Mouse (Mus musculus) MEL (cell line): ENCODE results near the gene Kmt5a. TPM values are rescaled to one million over a fixed set of nuclear protein-coding genes. Genes with fewer than 3 reads are reported as not detected.

ENCODE experiments used
- DNase-seq: peaks from one replicate; pipeline ENCODE4 v3.0.0; 2011; ENCODE audit warnings: low read depth, low spot score
- H3K27ac ChIP-seq: 2 replicates; pipeline ENCODE4 v1.5.1; 2012; ENCODE audit warnings: low read depth, mild to moderate bottlenecking, control low read depth, low read length, moderate library complexity; ENCODE audit not compliant: control insufficient read depth
- H3K27me3 ChIP-seq, 2 experiments: fragments of 150-350 bp in 1 of 2; sonication (generic) in 1 of 2; 2 replicates each; pipeline ENCODE4 v1.6.1; 2012; ENCODE audit warnings: low read length in 2 of 2, mild to moderate bottlenecking in 2 of 2, improper control_type of control experiment in 1 of 2, moderate library complexity in 1 of 2; ENCODE audit not compliant: insufficient read depth in 2 of 2, control insufficient read depth in 1 of 2
- H3K36me3 ChIP-seq, 2 experiments: 2 replicates each; pipeline ENCODE4 v1.6.1; 2012 to 2014; ENCODE audit warnings: low read length in 2 of 2, improper control_type of control experiment in 1 of 2, inconsistent platforms in 1 of 2, mild to moderate bottlenecking in 1 of 2; ENCODE audit not compliant: insufficient read depth in 2 of 2, control insufficient read depth in 1 of 2
- H3K4me1 ChIP-seq, 2 experiments: fragments of 150-350 bp in 1 of 2; sonication (generic) in 1 of 2; 2 replicates each; pipeline ENCODE4 v1.6.1; 2012; ENCODE audit warnings: low read length in 2 of 2, improper control_type of control experiment in 1 of 2, mild to moderate bottlenecking in 1 of 2; ENCODE audit not compliant: insufficient read depth in 2 of 2, control insufficient read depth in 1 of 2
- H3K4me3 ChIP-seq, 2 experiments: fragments of 150-350 bp in 1 of 2; sonication (generic) in 1 of 2; 2 replicates each; pipeline ENCODE4 v1.5.1; 2012; ENCODE audit warnings: low read depth in 2 of 2, low read length in 2 of 2, mild to moderate bottlenecking in 2 of 2, moderate library complexity in 2 of 2, control low read depth in 1 of 2, improper control_type of control experiment in 1 of 2; ENCODE audit not compliant: control insufficient read depth in 1 of 2, insufficient read depth in 1 of 2
- H3K79me2 ChIP-seq: 2 replicates; pipeline ENCODE4 v1.6.1; 2012; ENCODE audit warnings: mild to moderate bottlenecking, low read length, moderate library complexity; ENCODE audit not compliant: control insufficient read depth, poor library complexity, insufficient read depth
- H3K9ac ChIP-seq: 2 replicates; pipeline ENCODE4 v1.6.1; 2012; ENCODE audit warnings: low read depth, mild to moderate bottlenecking, control low read depth, low read length, moderate library complexity; ENCODE audit not compliant: control insufficient read depth, poor library complexity, severe bottlenecking
- H3K9me3 ChIP-seq: fragments of 150-350 bp; sonication (generic); replicated peaks from 2 replicates; pipeline ENCODE4 v1.6.1; 2012; ENCODE audit warnings: mild to moderate bottlenecking, low read length, improper control_type of control experiment, moderate library complexity; ENCODE audit not compliant: insufficient read depth
- BHLHE40 ChIP-seq: IDR thresholded peaks from 2 replicates; pipeline ENCODE4 v1.6.1; 2012; ENCODE audit warnings: low read depth, mild to moderate bottlenecking, inconsistent platforms, low read length, improper control_type of control experiment, borderline replicate concordance
- CHD1 ChIP-seq: IDR thresholded peaks from 2 replicates; pipeline ENCODE4 v1.6.1; 2012; ENCODE audit warnings: low read depth, mild to moderate bottlenecking, inconsistent platforms, low read length, improper control_type of control experiment
- CHD2 ChIP-seq: IDR thresholded peaks from 2 replicates; pipeline ENCODE4 v1.6.1; 2011; ENCODE audit warnings: low read length, improper control_type of control experiment
- CTCF ChIP-seq, 3 experiments: IDR thresholded peaks in 2 of 3; conservative IDR thresholded peaks in 1 of 3; 2 replicates each; pipeline ENCODE4 v1.5.1; 2011 to 2012; ENCODE audit warnings: low read length in 3 of 3, low read depth in 2 of 3, mild to moderate bottlenecking in 2 of 3, improper control_type of control experiment in 1 of 3, inconsistent platforms in 1 of 3, mixed read lengths in 1 of 3, moderate library complexity in 1 of 3; ENCODE audit not compliant: control insufficient read depth in 1 of 3, insufficient read depth in 1 of 3, poor library complexity in 1 of 3, severe bottlenecking in 1 of 3
- E2F4 ChIP-seq: IDR thresholded peaks from 2 replicates; pipeline ENCODE4 v1.6.1; 2011; ENCODE audit warnings: low read depth, low read length, improper control_type of control experiment, borderline replicate concordance
- HCFC1 ChIP-seq: IDR thresholded peaks from 2 replicates; pipeline ENCODE4 v1.6.1; 2012; ENCODE audit warnings: low read depth, mild to moderate bottlenecking, inconsistent platforms, low read length, improper control_type of control experiment, moderate library complexity
- MAFK ChIP-seq: IDR thresholded peaks from 2 replicates; pipeline ENCODE4 v1.6.1; 2011; ENCODE audit warnings: low read depth, mild to moderate bottlenecking, low read length, improper control_type of control experiment, borderline replicate concordance
- MAX ChIP-seq: IDR thresholded peaks from 2 replicates; pipeline ENCODE4 v1.6.1; 2011; ENCODE audit warnings: low read length, improper control_type of control experiment
- MAZ ChIP-seq: IDR thresholded peaks from 2 replicates; pipeline ENCODE4 v1.6.1; 2012; ENCODE audit warnings: low read depth, mild to moderate bottlenecking, inconsistent platforms, low read length, improper control_type of control experiment
- MEF2A ChIP-seq: IDR thresholded peaks from 2 replicates; pipeline ENCODE4 v1.6.1; 2014; ENCODE audit warnings: low read depth, mild to moderate bottlenecking, inconsistent platforms, low read length, improper control_type of control experiment; ENCODE audit not compliant: poor library complexity, insufficient replicate concordance, severe bottlenecking; ENCODE audit errors: extremely low read depth
- MXI1 ChIP-seq: IDR thresholded peaks from 2 replicates; pipeline ENCODE4 v1.6.1; 2011; ENCODE audit warnings: mild to moderate bottlenecking, low read depth, low read length, improper control_type of control experiment
- NRF1 ChIP-seq: IDR thresholded peaks from 2 replicates; pipeline ENCODE4 v1.6.1; 2014; ENCODE audit warnings: low read depth, mild to moderate bottlenecking, inconsistent platforms, low read length, improper control_type of control experiment, moderate library complexity; ENCODE audit not compliant: poor library complexity, insufficient read depth, severe bottlenecking
- RCOR1 ChIP-seq: IDR thresholded peaks from 2 replicates; pipeline ENCODE4 v1.6.1; 2012; ENCODE audit warnings: low read depth, mild to moderate bottlenecking, inconsistent platforms, low read length, improper control_type of control experiment
- SIN3A ChIP-seq: IDR thresholded peaks from 2 replicates; pipeline ENCODE4 v1.6.1; 2012; ENCODE audit warnings: low read length, improper control_type of control experiment, inconsistent platforms
- UBTF ChIP-seq: IDR thresholded peaks from 2 replicates; pipeline ENCODE4 v1.6.1; 2012; ENCODE audit warnings: low read depth, mild to moderate bottlenecking, inconsistent platforms, low read length, improper control_type of control experiment, moderate library complexity, borderline replicate concordance; ENCODE audit not compliant: insufficient read depth
- USF2 ChIP-seq, 2 experiments: IDR thresholded peaks; 2 replicates each; pipeline ENCODE4 v1.6.1; 2011 to 2012; ENCODE audit warnings: improper control_type of control experiment in 2 of 2, low read length in 2 of 2, borderline replicate concordance in 1 of 2, inconsistent platforms in 1 of 2, low read depth in 1 of 2, mild to moderate bottlenecking in 1 of 2; ENCODE audit not compliant: insufficient read depth in 1 of 2
- ZC3H11A ChIP-seq: IDR thresholded peaks from 2 replicates; pipeline ENCODE4 v1.6.1; 2012; ENCODE audit warnings: low read depth, mild to moderate bottlenecking, inconsistent platforms, low read length, improper control_type of control experiment
- ZNF384 ChIP-seq: IDR thresholded peaks from 2 replicates; pipeline ENCODE4 v1.6.1; 2012; ENCODE audit warnings: low read depth, mild to moderate bottlenecking, inconsistent platforms, low read length, improper control_type of control experiment
- polyA plus RNA-seq, 2 experiments: library from polyadenylated mRNA; stranded (reverse) in 1 of 2; unstranded in 1 of 2; fragments of >175 nt in 1 of 2; fragments of >200 nt in 1 of 2; gene quantifications; 2 replicates each; pipeline versions ENCODE4 v1.2.1 to v1.2.4; 2012; ENCODE audit warnings: low replicate concordance in 2 of 2, low read depth in 1 of 2; ENCODE audit not compliant: insufficient read length in 2 of 2, insufficient read depth in 1 of 2, missing spikeins in 1 of 2
- total RNA-seq: library from RNA; depleted of rRNA; stranded (reverse); fragments of 300-350 nt; gene quantifications from 2 replicates; pipeline ENCODE4 v1.2.3, GENCODE M21; 2012

Gene Kmt5a
- total and polyA plus RNA-seq, 3 experiments, result 88.6 to 243 (median 110) TPM

- TF ChIP-seq MAZ (0 out of 2 replicates have a peak, but pooled peaks have one; percentile 22), MEF2A (no peak), MXI1 (0 out of 2 replicates have a peak, but pooled peaks have one; percentile 26), SIN3A (peak; percentile 78), CHD1 (no peak), ZNF384 (no peak), MAFK (peak; percentile 45; the same call in 1 of the 2 replicates), MAX (0 out of 2 replicates have a peak, but pooled peaks have one; percentile 10), E2F4 (no peak), CHD2 (no peak), CTCF (IDR thresholded peaks at IDR 0.05 in 2 of 3, conservative IDR thresholded peaks at IDR 0.05 in 1 of 3; ENCODE audit: control insufficient read depth in 1 of 3, insufficient read depth in 1 of 3, low read depth in 2 of 3, low read length in 3 of 3, poor library complexity in 1 of 3, severe bottlenecking in 1 of 3) (no peak), RCOR1 (peak; percentile 9; the same call in 1 of the 2 replicates), NRF1 (no peak), BHLHE40 (no peak), HCFC1 (no peak), USF2 (IDR thresholded peaks at IDR 0.05; ENCODE audit: borderline replicate concordance in 1 of 2, insufficient read depth in 1 of 2, low read depth in 1 of 2, low read length in 2 of 2) (no peak), UBTF (no peak)
- TF ChIP-seq, all 39 proteins: peak for 10
Measured at GRCm38 (mm10) chr5:124442628-124443027, 2.9 kb downstream of the Kmt5a start (continued).

DNA sequence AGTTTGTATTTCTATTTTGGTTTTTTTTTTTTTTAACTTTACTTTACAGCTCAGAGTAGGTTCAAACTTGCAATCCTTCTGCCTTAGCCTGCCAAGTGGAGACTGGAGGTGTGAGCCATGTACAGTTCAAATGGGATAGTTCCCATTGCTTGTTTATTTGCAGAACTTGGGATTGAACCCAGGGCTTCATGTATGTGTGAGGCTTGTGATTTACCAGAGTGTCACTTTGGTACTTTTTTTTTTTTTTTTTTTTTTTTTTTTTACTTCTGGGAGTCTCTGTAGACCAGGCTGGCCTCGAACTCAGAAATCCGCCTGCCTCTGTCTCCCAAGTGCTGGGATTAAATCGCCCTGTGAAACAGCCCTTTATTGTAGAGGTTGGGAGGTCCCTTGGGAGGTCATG, 4.5 kb downstream of the Kmt5a start:
- H3K4me3 ChIP-seq, result peak overlapping the region; percentile 14 to 62; a peak in 3 of 4 replicates
- H3K4me1 ChIP-seq, result peaks cover 8 to 29% of the 10 kb centered on the region in 2 experiments
- no peak for DNase-seq
- no peaks in the 10 kb centered on the region for H3K9me3 ChIP-seq
- H3K9ac ChIP-seq, result peak overlapping the region; percentile 74
- TF ChIP-seq ZNF384 (peak; percentile 87), ZC3H11A (no peak)
- TF ChIP-seq, all 39 proteins: peak for 1
- Histone ChIP-seq H3K27ac (peak overlapping the region; percentile 75), H3K36me3 (peaks cover 14 to 43% of the 10 kb centered on the region in 2 experiments), H3K79me2 (peaks cover 54% of the 10 kb centered on the region), H3K27me3 (no peaks in the 10 kb centered on the region)
